Mouse (Mus musculus): Measurements from ENCODE around the gene Slc6a12.

DNA sequence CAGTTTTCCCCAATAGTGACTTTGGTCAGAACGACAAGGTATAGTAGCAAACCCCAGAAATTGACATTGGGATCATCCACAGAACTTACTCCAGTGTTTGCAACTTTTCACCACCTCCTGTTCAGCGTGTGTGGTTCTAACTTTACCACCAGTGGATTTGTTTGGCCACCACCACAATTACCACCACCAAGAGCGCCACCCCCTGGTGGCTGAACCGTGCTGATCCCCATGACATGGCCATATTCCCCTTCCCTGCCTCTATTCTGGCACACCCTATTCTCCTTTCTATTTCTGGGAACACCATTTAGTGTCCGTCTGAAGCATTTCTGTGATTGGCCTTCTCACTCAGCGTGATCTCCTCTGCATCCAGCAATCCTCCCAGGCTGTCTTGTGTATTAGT, 23.8 kb upstream of the Slc6a12 start:
- no peak for TF ChIP-seq POLR2A (IDR thresholded peaks at IDR 0.05; ENCODE audit: borderline replicate concordance, extremely low read depth, insufficient read depth, insufficient read length, poor library complexity, severe bottlenecking)
- no peak for TF ChIP-seq CTCF (IDR thresholded peaks at IDR 0.05; ENCODE audit: borderline replicate concordance, extremely low read depth, insufficient read depth, insufficient read length)

Measured in brain, embryonic 14.5 days (tissue).